Mouse (Mus musculus) bone marrow, adult 2 months (tissue): ENCODE data around the gene Sdhaf2. TPM values are rescaled to one million over a fixed set of nuclear protein-coding genes. Genes with fewer than 3 reads are reported as not detected.

Source experiments
- H3K27ac ChIP-seq: fragments of 200-500 bp; 2 replicates; pipeline ENCODE4 v1.5.1; 2012; ENCODE audit warnings: low read depth, mild to moderate bottlenecking, control low read depth, inconsistent platforms, low read length; ENCODE audit not compliant: control insufficient read depth, poor library complexity, insufficient read depth
- H3K4me1 ChIP-seq: fragments of 200-500 bp; 2 replicates; pipeline ENCODE4 v1.6.1; 2011; ENCODE audit warnings: low read length; ENCODE audit not compliant: control insufficient read depth, insufficient read depth
- H3K4me3 ChIP-seq: fragments of 200-500 bp; replicated peaks from 2 replicates; pipeline ENCODE3; 2011; ENCODE audit warnings: mild to moderate bottlenecking, low read depth, low read length, control low read depth; ENCODE audit not compliant: control insufficient read depth
- CTCF ChIP-seq: fragments of 200-500 bp; IDR thresholded peaks from 2 replicates; pipeline ENCODE4 v1.5.1; 2011; ENCODE audit warnings: low read length, control low read depth; ENCODE audit not compliant: control insufficient read depth, insufficient read depth
- POLR2A ChIP-seq: fragments of 200-500 bp; IDR thresholded peaks from 2 replicates; pipeline ENCODE4 v1.6.1; 2011; ENCODE audit warnings: low read depth, mild to moderate bottlenecking, control low read depth, low read length, borderline replicate concordance; ENCODE audit not compliant: control insufficient read depth
- WGBS: fragments of 180-500 bp; shearing (Covaris S2); methylation state at CpG from one replicate; pipeline ENCODE4 v1.1.7; 2018; 5-methylcytosine and 5-hydroxymethylcytosine counted together
- polyA plus RNA-seq: library from polyadenylated mRNA; stranded (reverse); fragments of >200 nt; gene quantifications from 2 replicates; pipeline ENCODE4 v1.2.4, GENCODE M21; 2011; ENCODE audit warnings: low replicate concordance; ENCODE audit not compliant: missing spikeins, insufficient read depth, insufficient read length

Sdhaf2 gene
- polyA plus RNA-seq, 1 experiment, result 31.2 TPM

- H3K27ac ChIP-seq, result no peak overlapping the region; the same call in 1 of the 2 replicates
- peaks cover 1% of the 10 kb centered on the region for H3K4me1 ChIP-seq
- H3K4me3 ChIP-seq, result no peak overlapping the region
- WGBS, result 42% methylated on average over 5 of the region's 5 CpGs
- TF ChIP-seq POLR2A, result no peak
- no peak for TF ChIP-seq CTCF
These were observed 2.4 kb downstream of the Sdhaf2 start for GRCm38 (mm10) chr19:10523483-10524080.

GRCm38 (mm10) chr19:10521926-10522325 is 4.0 kb downstream of the Sdhaf2 start:
- Histone ChIP-seq H3K4me1 (peaks cover 1% of the 10 kb centered on the region), H3K4me3 (no peak overlapping the region), H3K27ac (no peak overlapping the region)
- 57% methylated on average over 1 of the region's 1 CpGs for whole genome bisulfite sequencing
- no peak for TF ChIP-seq CTCF
- TF ChIP-seq POLR2A, result no peak

GRCm38 (mm10) chr19:10520355-10520754 is 5.6 kb downstream of the Sdhaf2 start:
- H3K27ac ChIP-seq, result no peak overlapping the region
- no peak for TF ChIP-seq POLR2A
- TF ChIP-seq CTCF, result 0 out of 2 replicates have a peak, but pooled peaks have one; percentile 2
- no peak overlapping the region for H3K4me3 ChIP-seq
- WGBS, result 67% methylated on average over 1 of the region's 1 CpGs
- no peaks in the 10 kb centered on the region; the same call in none of the 2 replicates for H3K4me1 ChIP-seq

GRCm38 (mm10) chr19:10510759-10511330 is 15.1 kb downstream of the Sdhaf2 start:
- Histone ChIP-seq H3K4me1 (no peaks in the 10 kb centered on the region), H3K4me3 (no peak overlapping the region), H3K27ac (no peak overlapping the region)
- 56% methylated on average over 6 of the region's 6 CpGs for WGBS
- no peak for TF ChIP-seq CTCF
- TF ChIP-seq POLR2A, result no peak

DNA sequence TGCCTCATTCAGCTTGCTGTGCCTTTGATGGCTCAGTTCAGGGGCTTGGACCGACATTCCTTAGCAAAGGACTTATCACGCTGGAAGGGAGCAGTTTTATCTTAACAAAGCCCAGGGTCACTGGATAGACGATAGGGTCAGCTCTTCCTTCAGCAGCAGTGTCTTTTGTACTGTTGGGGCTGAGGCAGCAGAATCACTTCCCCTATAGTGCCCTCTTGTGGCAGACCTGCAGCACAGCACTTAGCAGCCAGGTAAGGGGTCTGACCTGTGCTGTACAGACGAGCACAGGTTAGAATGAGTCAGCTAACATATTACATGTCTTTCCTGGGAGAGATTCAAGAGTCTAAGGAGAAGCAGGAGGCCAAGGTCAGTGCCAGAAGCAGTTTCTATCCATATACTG is 23.4 kb downstream of the Sdhaf2 start:
- TF ChIP-seq POLR2A (no peak), CTCF (peak; percentile 94)
- Histone ChIP-seq H3K27ac (no peak overlapping the region), H3K4me3 (no peak overlapping the region), H3K4me1 (no peaks in the 10 kb centered on the region)
- 26% methylated on average over 4 of the region's 4 CpGs for WGBS

- H3K4me3 ChIP-seq, result no peak overlapping the region
- no peak for TF ChIP-seq POLR2A
- TF ChIP-seq CTCF, result no peak
- no peak overlapping the region for H3K27ac ChIP-seq
- no peaks in the 10 kb centered on the region for H3K4me1 ChIP-seq
- 88% methylated on average over 8 of the region's 8 CpGs for WGBS
These were observed 25.4 kb downstream of the Sdhaf2 start for GRCm38 (mm10) chr19:10500581-10500980.

GRCm38 (mm10) chr19:10497512-10498160 is 28.3 kb downstream of the Sdhaf2 start:
- 23% methylated on average over 8 of the region's 8 CpGs for WGBS
- Histone ChIP-seq H3K4me3 (no peak overlapping the region), H3K27ac (no peak overlapping the region), H3K4me1 (no peaks in the 10 kb centered on the region)
- TF ChIP-seq CTCF, result no peak
- TF ChIP-seq POLR2A, result no peak

GRCm38 (mm10) chr19:10496976-10497375 is 29.0 kb downstream of the Sdhaf2 start:
- Histone ChIP-seq H3K4me3 (no peak overlapping the region), H3K27ac (no peak overlapping the region), H3K4me1 (no peaks in the 10 kb centered on the region)
- 79% methylated on average over 2 of the region's 2 CpGs for WGBS
- TF ChIP-seq CTCF (no peak), POLR2A (no peak)
